Mouse (Mus musculus): Measurements from ENCODE around the gene Vwc2. TPM values are rescaled to one million over a fixed set of nuclear protein-coding genes. Genes with fewer than 3 reads are reported as not detected.

The Vwc2 gene
- not detected in 2 replicates for total RNA-seq (2015; ENCODE audit: low replicate concordance)
- total RNA-seq (2017; ENCODE audit: low replicate concordance): not detected in 2 replicates

DNA sequence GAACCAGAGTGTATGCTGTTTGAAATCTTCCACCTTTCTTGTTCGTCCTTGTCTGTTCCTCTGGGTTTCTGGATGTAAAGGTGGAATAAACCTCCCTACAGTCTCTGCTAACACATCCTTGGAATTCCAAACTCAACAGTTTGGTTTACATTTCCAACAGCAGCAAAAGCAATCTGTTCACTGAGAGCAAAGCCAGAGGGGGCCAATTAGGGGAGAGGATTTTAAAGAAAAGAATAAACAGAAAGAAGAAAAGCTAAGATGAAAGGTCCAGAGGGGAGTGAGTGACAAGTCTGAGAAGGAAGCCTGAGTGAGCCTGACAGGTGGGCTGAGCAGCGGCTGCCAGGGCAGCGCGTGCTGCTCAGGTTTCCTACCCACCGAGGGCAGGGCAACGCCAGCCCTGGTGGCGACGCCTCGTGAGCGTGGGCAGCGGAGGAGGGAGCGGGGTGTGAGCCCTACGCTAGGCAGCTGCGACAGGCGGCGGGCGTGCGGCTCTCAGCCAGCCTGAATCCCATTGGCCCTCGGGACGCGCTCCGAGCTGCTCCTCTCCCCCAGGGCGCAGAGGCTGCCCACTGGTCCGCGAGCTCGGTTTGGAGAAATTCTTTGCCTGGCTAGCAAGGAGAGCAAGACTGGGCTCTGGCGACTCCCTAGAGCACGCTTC, at the start of gene Vwc2:
Vwc2 (plus strand) TSS at position 648 of the 658 bp plus-strand sequence.
- ATAC-seq (replicated peaks; ENCODE audit: low FRiP score, poor library complexity, severe bottlenecking): no peak

DNA sequence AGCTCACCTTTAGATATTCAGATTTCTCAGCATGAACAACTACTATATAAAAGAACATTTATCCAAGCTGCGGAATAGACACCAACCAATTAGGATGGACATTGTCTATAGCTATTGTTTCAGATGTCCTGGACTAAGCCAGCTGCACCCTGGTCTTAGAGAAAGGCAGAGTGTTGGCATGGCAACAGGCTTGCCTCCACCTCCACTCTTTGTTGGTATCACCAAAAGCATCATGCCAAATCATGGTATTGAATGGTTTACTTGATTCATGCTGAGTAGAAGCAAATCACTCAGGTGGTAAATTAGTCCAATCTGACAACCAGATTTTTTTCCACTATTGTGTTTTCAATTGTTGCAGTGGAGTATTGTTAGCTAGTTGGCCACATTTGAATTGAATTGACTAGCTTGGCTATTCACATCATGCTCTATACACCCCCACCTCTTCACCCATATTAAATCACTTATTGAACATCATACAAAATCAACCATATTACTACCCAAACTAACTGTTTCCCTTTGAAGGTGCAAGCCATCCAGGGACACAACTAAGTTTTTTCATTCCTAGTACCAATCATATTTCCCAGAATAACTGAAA, 25.8 kb upstream of the Vwc2 start:
- no peak for ATAC-seq (replicated peaks; ENCODE audit: low FRiP score, poor library complexity, severe bottlenecking)

GRCm38 (mm10) chr11:11097606-11098005, 16.4 kb upstream of the Vwc2 start:
- ATAC-seq (replicated peaks; ENCODE audit: low FRiP score, poor library complexity, severe bottlenecking): no peak

DNA sequence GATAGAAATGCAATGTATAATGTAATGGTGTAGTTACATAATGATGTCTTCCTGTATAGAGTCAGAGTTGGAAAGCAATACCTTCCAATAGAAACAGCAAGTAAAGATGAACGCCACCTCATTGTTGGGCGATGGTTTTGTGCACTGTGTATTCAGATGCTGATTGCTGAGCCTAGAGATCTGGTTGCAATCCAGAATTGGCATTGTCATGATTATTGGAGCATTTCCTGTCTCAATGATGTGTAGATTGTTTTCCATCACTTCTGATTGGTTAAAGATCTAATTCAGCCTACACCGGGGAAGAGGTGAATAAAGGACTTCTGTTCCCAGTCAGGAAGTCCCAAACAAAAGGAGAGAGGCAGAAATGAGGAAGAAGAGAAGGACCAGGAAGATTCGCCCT, 15.7 kb upstream of the Vwc2 start:
- no peak for ATAC-seq (replicated peaks; ENCODE audit: low FRiP score, poor library complexity, severe bottlenecking)

DNA sequence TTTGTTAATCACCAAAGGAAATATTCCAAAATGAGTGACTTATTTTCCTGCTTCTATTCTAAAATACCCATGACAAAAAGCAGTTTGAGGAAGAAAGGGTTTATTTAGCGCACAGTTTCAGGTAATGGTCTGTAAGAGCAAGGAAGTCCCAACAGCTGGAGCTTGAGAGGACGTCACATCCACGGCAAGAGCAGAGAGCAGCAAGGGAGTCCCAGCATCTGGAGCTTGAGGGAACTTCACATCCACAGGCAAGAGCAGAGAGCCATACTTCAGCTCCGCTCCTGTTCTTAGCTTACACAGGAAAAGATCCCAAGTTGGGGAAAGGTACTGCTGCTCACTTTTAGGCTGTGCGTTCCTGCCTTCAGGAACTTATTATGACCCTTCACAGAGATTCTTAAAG, 15.0 kb upstream of the Vwc2 start:
- ATAC-seq (replicated peaks; ENCODE audit: low FRiP score, poor library complexity, severe bottlenecking): no peak

DNA sequence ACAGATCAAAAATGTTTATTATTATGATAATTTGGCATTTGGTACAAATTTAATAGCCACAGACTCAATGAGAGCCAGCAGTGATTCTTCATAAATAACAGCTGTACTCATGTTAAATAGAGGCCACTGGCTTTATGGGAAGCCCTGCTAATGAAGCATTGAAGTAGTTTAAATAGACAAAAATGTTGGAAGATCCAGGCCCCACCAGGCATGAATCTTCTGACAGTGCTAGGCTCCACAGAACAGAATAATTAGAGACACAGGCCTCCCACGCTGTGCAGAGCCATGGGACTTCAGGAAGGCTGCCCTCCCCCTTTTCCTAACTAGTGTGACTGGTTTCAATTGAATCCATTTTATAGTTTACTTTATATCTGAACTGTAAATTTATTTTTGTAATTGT, 11.8 kb upstream of the Vwc2 start:
- ATAC-seq (replicated peaks; ENCODE audit: low FRiP score, poor library complexity, severe bottlenecking): no peak

GRCm38 (mm10) chr11:11102620-11103019, 11.4 kb upstream of the Vwc2 start:
- no peak for ATAC-seq (replicated peaks; ENCODE audit: low FRiP score, poor library complexity, severe bottlenecking)

GRCm38 (mm10) chr11:11108922-11109321, 5.1 kb upstream of the Vwc2 start:
- no peak for ATAC-seq (replicated peaks; ENCODE audit: low FRiP score, poor library complexity, severe bottlenecking)

DNA sequence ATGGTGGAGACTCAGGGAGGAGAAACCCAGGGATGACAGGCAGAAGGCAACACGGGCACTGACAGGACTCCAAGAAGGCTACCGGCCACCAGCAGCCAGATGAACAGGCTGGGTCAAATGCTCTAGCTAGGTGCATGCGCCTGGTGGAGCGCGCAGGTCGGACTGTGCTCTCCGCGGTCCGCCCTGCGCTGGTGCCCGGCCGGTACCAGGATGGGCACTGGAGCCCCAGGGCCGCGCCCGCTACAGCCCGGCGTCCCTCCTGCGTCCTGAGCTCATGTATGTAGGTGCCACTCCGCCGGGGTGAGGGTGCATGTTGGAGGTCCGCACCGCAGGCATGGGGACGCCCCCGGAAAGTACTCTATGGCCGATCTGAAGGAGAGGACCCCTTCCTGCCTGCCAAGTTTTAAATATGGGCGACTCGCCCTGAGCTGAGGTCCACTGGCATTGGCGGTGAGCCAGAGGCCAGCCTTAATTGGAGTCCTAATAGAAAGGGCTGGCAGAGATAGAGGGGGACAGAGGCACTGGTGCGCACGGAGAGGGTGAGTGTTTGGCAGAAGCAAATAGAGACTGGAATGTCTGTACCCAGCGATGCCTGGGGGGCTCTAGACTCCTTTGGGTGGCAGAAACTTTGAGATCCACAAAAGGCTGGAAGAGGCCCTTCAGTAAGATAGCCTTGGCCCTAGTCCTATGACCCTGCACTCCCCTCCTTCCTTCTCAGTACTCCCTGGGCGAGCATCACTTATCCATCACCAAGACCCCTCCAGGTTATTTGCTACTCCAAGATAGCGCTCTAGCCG, 409 bp downstream of the Vwc2 start:
- ATAC-seq (replicated peaks; ENCODE audit: low FRiP score, poor library complexity, severe bottlenecking): no peak

DNA sequence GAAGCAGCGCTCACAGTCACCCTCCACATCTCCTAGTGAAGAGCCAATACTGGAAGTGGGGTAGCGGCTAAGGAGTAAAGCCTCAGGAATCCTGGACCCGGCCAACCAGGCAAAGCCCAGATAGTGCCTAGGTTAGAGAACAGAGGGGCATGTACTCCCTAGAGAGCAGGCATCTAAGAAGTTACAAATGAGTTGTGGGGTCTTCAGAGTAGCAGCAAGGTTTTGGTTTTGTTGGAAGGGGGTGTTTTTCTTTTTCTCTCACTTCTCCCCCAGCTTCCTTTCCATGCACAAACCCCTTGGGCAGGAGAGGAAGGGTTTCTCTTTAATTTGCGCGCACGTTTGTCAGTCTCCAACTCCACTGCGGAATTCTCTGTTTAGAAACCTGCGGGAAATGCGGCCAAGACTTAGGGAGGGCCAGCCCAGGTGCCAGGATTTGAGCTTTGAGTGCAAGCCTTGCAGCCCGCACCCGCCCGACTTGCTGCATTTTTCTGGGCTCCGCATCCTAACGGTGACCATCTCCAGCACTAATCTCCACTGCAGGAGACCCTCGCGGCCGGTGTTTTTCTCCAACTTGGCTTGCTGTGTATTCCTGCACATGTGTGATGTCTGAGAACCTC, 1.1 kb downstream of the Vwc2 start:
- ATAC-seq (replicated peaks; ENCODE audit: low FRiP score, poor library complexity, severe bottlenecking): no peak

DNA sequence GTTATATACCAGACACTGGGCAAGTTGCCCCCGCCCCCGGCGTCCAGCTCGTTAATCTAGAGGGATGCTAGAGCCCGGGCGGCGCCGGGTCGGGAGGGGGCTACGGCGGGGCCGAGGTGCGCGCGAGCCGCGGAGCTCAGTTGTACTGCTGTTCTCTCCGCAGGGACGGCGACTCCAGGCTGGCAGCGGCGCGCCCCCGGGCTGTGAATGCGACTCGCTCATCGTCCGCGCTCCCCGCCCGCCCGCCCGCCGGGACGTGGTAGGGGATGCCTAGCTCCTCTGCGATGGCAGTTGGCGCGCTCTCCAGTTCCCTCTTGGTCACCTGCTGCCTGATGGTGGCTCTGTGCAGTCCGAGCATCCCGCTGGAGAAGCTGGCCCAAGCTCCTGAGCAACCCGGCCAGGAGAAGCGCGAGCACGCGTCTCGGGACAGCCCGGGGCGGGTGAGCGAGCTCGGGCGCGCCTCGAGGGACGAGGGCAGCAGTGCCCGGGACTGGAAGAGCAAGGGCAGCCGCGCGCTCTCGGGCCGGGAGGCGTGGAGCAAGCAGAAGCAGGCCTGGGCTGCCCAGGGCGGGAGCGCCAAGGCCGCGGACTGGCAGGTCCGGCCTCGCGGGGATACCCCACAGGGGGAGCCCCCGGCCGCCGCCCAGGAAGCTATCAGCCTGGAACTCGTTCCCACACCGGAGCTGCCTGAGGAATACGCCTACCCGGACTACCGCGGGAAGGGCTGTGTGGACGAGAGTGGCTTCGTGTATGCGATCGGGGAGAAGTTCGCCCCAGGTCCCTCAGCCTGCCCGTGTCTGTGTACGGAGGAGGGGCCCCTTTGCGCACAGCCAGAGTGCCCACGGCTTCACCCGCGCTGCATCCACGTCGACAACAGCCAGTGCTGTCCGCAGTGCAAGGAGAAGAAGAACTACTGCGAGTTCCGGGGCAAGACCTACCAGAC, 1.9 kb downstream of the Vwc2 start:
- no peak for ATAC-seq (replicated peaks; ENCODE audit: low FRiP score, poor library complexity, severe bottlenecking)

GRCm38 (mm10) chr11:11116736-11117135, 2.7 kb downstream of the Vwc2 start:
- ATAC-seq (replicated peaks; ENCODE audit: low FRiP score, poor library complexity, severe bottlenecking): no peak

- no peak for ATAC-seq (replicated peaks; ENCODE audit: low FRiP score, poor library complexity, severe bottlenecking)
Measured at GRCm38 (mm10) chr11:11122866-11123265, 8.8 kb downstream of the Vwc2 start.

DNA sequence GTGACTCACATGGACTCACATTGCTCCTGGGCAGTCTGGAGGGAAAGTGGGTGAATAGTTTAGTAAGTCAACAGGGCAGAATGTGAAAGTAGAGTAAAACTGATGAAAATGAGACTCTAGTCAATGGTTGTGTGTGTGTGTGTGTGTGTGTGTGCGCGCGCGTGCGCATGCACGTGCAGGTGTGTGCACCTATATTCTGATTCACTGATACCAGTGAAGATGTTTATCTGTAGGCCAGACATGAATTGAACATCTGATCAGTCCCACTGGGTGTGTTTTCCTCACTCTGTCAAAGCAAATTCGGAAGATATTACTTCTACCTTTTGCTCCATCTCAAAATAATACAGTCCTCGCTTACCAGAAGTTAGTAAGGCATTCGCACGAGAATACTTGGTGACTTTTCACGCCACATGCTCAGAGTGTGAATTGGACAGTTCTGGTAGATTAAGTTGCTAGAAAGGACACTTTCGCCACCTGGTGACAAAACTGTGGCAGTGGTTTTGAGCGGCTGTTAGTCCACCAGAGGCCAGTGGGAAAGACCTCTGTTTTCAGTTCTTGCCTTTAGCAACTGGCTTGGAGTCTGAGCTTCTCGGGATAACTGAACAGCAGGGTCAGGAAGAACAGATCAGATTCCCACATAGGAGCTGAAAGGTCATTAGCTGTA, 17.5 kb downstream of the Vwc2 start:
- no peak for ATAC-seq (replicated peaks; ENCODE audit: low FRiP score, poor library complexity, severe bottlenecking)

DNA sequence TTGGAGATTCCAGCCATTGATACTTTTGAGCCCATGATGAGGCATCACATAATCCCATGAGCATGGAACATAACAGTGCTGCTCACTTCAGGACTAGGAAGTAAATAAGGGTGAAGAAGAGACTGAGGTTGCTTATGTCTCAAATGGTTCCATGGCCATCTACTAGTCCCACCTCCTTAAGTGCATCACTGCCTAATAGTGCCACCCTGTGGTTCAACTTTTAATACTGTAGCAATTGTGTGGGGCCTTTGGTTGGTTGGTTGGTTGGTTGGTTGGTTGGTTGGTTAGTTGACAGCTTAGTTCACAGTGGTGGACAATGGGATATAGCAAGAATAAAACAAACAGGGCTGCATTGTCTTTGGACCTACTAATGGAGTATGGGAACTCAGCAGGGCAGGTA, 26.6 kb downstream of the Vwc2 start:
- ATAC-seq (replicated peaks; ENCODE audit: low FRiP score, poor library complexity, severe bottlenecking): no peak

- no peak for ATAC-seq (replicated peaks; ENCODE audit: low FRiP score, poor library complexity, severe bottlenecking)
Measured at GRCm38 (mm10) chr11:11152681-11153080, 38.7 kb downstream of the Vwc2 start.

GRCm38 (mm10) chr11:11171396-11171795, 57.4 kb downstream of the Vwc2 start:
- ATAC-seq (replicated peaks; ENCODE audit: low FRiP score, poor library complexity, severe bottlenecking): no peak

GRCm38 (mm10) chr11:11175259-11175658, 61.2 kb downstream of the Vwc2 start:
- ATAC-seq (replicated peaks; ENCODE audit: low FRiP score, poor library complexity, severe bottlenecking): no peak

DNA sequence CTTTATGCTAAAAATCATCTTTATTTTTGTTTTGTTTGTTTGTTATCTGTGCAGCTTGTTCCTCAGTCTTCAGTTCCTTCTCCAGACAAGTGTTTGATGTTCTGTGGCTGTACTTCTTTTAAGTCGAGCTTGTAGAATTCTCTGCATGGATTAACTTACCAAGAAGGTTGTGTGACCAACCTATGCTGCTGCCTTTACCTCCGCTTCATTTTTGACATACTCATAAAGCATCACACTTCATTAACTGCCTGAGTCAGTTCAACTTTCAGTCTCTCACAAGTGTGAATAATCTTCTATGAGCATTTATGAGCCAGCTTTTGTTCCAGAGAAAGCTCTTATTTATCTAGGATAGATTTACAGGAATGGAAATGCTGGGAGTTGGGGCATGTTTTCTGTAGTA, 68.7 kb downstream of the Vwc2 start:
- no peak for ATAC-seq (replicated peaks; ENCODE audit: low FRiP score, poor library complexity, severe bottlenecking)

Data from erythroid progenitor cell, adult 5-6 weeks (primary cell).